Mouse (Mus musculus) hindbrain, embryonic 15.5 days (tissue): ENCODE data around the gene Adnp. TPM values are rescaled to one million over a fixed set of nuclear protein-coding genes. Genes with fewer than 3 reads are reported as not detected.
A peak's percentile ranks its signal among the peaks of the same experiment; 100 is the strongest.
"Not testable (repeated sequence)": the region's sequence is repeated elsewhere in the genome, so short reads cannot be mapped to it uniquely, and the experiment has no call there.

Source experiments
- ATAC-seq: fragments of 200-750 bp; cut with Nextera tagmentation; 2 replicates; pipeline ENCODE4 v1.8.0; 2017; ENCODE audit warnings: low read depth, moderate number of reproducible peaks, moderate TSS enrichment; ENCODE audit not compliant: low FRiP score
- H3K27ac ChIP-seq: fragments of 300-500 bp; sonication (generic); replicated peaks from 2 replicates; pipeline ENCODE4 v1.5.1; 2015; ENCODE audit warnings: mild to moderate bottlenecking, inconsistent platforms
- H3K27me3 ChIP-seq: fragments of 300-500 bp; sonication (generic); 2 replicates; pipeline ENCODE4 v1.6.1; 2015; ENCODE audit warnings: control low read depth, inconsistent platforms
- H3K36me3 ChIP-seq: fragments of 300-500 bp; sonication (generic); 2 replicates; pipeline ENCODE4 v1.6.1; 2015; ENCODE audit warnings: control low read depth, inconsistent platforms
- H3K4me1 ChIP-seq: fragments of 300-500 bp; sonication (generic); replicated peaks from 2 replicates; pipeline ENCODE4 v1.6.1; 2015; ENCODE audit warnings: control low read depth, inconsistent platforms
- H3K4me2 ChIP-seq: fragments of 300-500 bp; sonication (generic); 2 replicates; pipeline ENCODE4 v1.6.1; 2015; ENCODE audit warnings: moderate library complexity, mild to moderate bottlenecking, inconsistent platforms
- H3K4me3 ChIP-seq: fragments of 300-500 bp; sonication (generic); 2 replicates; pipeline ENCODE4 v1.5.1; 2015; ENCODE audit warnings: mild to moderate bottlenecking, inconsistent platforms
- H3K9ac ChIP-seq: fragments of 300-500 bp; sonication (generic); 2 replicates; pipeline ENCODE4 v1.6.1; 2015; ENCODE audit warnings: inconsistent platforms
- H3K9me3 ChIP-seq: fragments of 300-500 bp; sonication (generic); 2 replicates; pipeline ENCODE4 v1.6.1; 2016; ENCODE audit warnings: control low read depth, inconsistent platforms
- WGBS: fragments of 180-500 bp; shearing (Covaris S2); methylation state at CpG from one replicate; pipeline ENCODE4 v1.1.7; 2015; 5-methylcytosine and 5-hydroxymethylcytosine counted together
- polyA plus RNA-seq: library from polyadenylated mRNA; unstranded; fragments of >200 nt; fragmentation: Nextera tagmentation; extraction: Ambion mirVana; gene quantifications from 2 replicates; pipeline ENCODE4 v1.2.1, GENCODE M21; 2015

Gene Adnp
- polyA plus RNA-seq, 1 experiment from 2014 or later, result 15.3 TPM

DNA sequence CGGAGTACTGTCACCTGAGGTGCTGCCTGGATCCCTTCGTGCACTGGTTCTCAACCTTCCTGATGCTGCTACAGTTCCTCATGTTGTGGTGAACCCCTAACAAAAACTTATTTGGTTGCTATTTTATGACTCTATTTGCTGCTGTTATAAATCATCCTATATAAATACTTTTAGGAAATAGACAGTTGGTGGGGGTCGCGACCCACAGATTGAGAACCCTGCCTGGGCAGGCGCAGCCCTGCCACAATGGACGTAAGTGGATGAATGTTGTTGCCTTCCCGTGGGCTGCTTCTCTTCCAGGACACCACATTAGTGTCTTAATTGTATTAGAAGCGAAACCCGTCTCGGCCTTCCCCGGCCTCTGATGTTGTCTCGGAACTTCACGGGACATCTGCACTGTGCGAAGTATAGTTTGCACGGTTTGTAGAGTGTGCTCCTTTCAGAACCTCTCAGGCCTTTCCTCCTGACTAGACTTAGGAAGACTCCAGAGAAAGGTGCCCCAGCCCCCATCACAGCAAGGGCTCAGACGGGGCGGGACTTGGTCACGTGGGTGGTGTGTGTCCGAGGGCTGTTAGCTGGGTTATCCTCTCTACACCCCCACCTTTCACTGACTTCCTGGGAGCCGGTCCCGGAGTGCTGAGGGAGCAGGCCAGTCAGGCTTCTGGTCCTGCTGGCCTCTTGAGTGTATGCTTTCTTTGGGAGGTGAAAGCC lies 40.0 kb downstream of the Adnp start:
- WGBS, result 52% methylated on average over 21 of the region's 21 CpGs
- no peak for ATAC-seq
- Histone ChIP-seq H3K4me3 (no peak overlapping the region), H3K4me2 (no peak overlapping the region), H3K9ac (no peak overlapping the region), H3K9me3 (no peaks in the 10 kb centered on the region), H3K36me3 (no peaks in the 10 kb centered on the region), H3K27ac (no peak overlapping the region), H3K27me3 (no peaks in the 10 kb centered on the region), H3K4me1 (peaks cover 17% of the 10 kb centered on the region)

DNA sequence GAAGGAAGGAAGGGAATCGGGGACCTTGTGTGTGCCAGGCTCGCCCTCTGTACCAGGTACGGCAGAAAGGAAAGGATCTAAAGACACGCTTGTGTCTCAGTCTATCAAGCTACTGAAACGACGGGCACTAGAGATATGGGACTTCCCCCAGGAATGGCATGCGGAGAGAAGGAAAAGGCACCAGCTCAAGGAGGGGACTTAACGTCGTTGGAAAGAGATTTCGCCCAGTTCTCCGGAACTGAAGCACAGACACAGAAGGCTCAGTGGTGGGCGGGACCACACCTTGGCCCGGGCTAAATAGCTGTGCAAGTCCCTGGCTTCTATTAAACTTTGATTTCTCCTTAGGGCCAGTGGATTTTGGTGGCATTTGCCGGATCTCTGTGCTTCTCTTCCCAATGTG lies 44.9 kb downstream of the Adnp start:
- Histone ChIP-seq H3K36me3 (no peaks in the 10 kb centered on the region), H3K27ac (no peak overlapping the region), H3K4me3 (no peak overlapping the region), H3K4me2 (peak overlapping the region; percentile 40), H3K9me3 (no peaks in the 10 kb centered on the region), H3K9ac (no peak overlapping the region), H3K27me3 (no peaks in the 10 kb centered on the region), H3K4me1 (peaks cover 12% of the 10 kb centered on the region)
- WGBS, result 14% methylated on average over 14 of the region's 14 CpGs
- no peak for ATAC-seq

DNA sequence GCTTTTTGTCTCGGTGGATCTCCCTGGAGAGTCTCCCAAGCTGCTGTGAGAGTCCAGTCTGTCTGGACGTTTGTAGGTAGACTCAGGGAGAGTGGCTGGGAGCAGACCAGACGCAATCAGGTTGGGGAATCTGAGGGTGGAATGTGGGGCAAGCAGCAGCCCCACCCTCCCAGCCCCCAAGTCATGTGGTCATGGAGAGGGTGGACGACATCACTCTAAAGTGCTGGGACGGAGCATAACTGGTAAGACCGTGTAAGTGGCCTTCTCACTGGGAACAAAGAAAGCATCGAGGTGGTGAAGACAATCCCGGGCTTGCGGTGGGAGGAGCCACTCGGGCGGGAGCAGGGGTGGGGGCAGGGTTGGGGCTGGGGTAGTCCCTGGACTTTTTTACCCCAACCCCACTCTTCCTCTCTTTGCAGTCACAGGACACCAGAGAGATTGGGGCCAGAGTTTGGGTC lies 45.4 kb downstream of the Adnp start:
- Histone ChIP-seq H3K36me3 (no peaks in the 10 kb centered on the region), H3K9me3 (no peaks in the 10 kb centered on the region), H3K27ac (no peak overlapping the region), H3K27me3 (no peaks in the 10 kb centered on the region), H3K4me3 (no peak overlapping the region), H3K4me2 (peak overlapping the region; percentile 40), H3K4me1 (peaks cover 12% of the 10 kb centered on the region), H3K9ac (no peak overlapping the region)
- ATAC-seq, result 0 out of 2 replicates have a peak, but pooled peaks have one; percentile 17
- WGBS, result 4% methylated on average over 11 of the region's 11 CpGs

DNA sequence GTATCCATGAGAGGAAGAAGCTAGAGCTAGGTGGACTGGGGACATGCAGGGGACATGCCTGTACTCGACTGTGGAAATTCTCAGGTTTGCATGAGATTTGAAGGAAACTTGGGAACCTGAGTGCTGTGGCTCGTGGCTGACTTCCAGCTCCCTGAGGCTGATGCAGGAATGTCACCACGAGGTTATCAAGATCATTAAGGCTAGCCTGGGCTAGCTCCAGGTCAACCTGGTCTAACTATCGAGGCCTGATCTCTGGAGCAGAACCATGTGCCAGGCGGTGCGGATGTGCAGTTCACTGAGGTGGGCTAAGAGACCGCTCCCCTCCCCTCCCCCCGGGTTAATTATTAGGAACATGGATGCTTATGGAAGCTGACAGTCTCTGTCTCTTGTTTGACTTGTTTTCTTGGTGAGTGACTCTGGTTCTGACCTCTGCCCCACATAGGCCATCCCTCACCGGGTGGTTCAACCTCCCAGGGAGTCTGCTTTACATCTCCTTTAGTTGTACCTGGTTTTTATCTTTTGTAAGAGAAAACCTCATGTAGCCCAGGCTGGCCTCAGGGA lies 46.5 kb downstream of the Adnp start:
- H3K27me3 ChIP-seq, result no peaks in the 10 kb centered on the region
- 80% methylated on average over 9 of the region's 9 CpGs for WGBS
- no peak overlapping the region for H3K27ac ChIP-seq
- H3K4me3 ChIP-seq, result no peak overlapping the region
- no peak for ATAC-seq
- H3K9ac ChIP-seq, result no peak overlapping the region
- no peaks in the 10 kb centered on the region for H3K9me3 ChIP-seq
- no peak overlapping the region for H3K4me2 ChIP-seq
- H3K36me3 ChIP-seq, result no peaks in the 10 kb centered on the region
- H3K4me1 ChIP-seq, result peaks cover 12% of the 10 kb centered on the region

DNA sequence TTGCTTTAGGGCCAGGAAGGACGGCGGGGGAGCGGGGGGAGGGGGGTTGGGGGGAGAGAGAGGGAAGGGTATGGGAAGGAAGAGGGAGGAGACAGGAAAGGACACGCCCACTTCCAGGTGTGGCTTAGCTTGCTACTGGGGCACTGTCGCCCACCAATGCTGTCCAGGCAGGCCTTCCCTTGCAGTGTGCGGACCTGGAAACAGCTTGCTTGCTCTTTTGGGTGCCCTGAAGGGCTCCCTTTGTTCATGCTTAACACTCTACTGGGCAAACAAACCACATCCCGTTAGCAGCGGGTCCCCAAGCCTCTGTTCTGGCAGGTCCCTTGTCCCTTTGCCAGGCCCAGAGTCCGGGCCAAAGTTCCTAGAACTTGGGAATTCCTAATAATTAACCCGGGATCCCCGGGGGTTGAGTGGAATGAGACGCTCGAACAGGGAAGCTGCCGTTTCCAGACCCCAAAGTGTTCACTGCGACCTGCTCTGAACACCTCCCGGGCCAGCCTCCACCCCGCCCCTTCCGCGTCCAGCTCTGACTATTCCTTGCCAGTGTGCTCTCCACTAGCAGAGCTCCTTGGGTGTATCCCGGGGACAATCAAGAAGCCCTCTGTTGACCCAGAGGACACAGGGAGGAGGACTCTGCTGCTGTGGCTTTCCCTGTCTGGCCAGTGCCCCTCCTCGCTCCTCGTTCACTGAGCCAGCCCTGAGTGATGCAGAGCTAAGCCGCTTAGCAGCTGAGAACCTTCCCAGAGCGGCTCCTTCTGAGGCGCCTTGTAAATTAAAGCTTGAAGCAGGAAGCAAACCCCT lies 47.8 kb downstream of the Adnp start:
- no peaks in the 10 kb centered on the region for H3K36me3 ChIP-seq
- H3K9ac ChIP-seq, result no peak overlapping the region
- no peaks in the 10 kb centered on the region for H3K9me3 ChIP-seq
- WGBS, result 6% methylated on average over 23 of the region's 25 CpGs
- peak overlapping the region; percentile 45 for H3K4me2 ChIP-seq
- no peaks in the 10 kb centered on the region for H3K27me3 ChIP-seq
- no peak overlapping the region for H3K27ac ChIP-seq
- H3K4me3 ChIP-seq, result no peak overlapping the region
- ATAC-seq, result no peak; the same call in 1 of the 2 replicates
- H3K4me1 ChIP-seq, result peaks cover 18% of the 10 kb centered on the region

DNA sequence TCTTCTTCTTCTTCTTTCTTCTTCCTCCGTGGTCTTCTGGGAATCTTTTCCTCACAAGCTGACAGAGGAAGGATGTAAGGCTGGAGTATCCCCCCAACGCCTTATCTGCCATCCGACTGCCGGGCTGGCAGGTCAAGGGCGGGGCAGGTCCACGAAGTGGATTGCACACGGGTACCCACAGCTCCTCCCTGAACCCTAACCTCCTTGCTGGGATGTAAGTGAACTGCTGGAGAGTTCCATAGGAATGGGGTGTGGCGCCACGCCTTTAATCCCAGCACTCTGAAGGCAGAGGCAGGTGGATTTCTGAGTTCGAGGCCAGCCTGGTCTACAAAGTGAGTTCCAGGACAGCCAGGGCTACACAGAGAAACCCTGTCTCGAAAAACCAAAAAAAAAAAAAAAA lies 48.9 kb downstream of the Adnp start:
- not testable (repeated sequence) for H3K9ac ChIP-seq, ATAC-seq, H3K4me2 ChIP-seq, H3K4me3 ChIP-seq, H3K9me3 ChIP-seq, H3K27ac ChIP-seq, H3K27me3 ChIP-seq, H3K36me3 ChIP-seq
- H3K4me1 ChIP-seq, result peaks cover 18% of the 10 kb centered on the region
- 64% methylated on average over 10 of the region's 11 CpGs for WGBS

DNA sequence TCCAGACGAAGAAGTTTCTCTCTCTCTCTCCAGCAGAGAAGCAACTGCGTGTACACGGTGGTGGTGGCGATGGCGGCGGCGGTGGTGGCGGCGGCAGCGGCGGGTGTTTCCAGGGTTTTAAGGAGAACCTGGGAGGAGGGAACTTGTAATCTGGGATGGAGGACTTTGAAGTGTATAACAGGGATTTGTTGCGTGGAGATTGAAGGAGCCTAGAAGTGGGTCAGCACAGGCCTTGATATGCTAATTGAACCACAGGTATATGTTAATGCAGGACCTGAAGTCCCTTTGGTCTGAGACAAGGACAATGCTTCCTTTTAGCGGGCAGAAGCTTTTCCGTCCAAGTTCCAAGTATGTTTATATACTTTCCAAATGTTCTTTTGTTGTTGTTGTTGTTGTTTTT lies 50.6 kb downstream of the Adnp start:
- H3K4me1 ChIP-seq, result peaks cover 14% of the 10 kb centered on the region
- 31% methylated on average over 14 of the region's 14 CpGs for WGBS
- H3K4me3 ChIP-seq, result no peak overlapping the region
- no peak overlapping the region for H3K4me2 ChIP-seq
- no peaks in the 10 kb centered on the region for H3K9me3 ChIP-seq
- H3K27ac ChIP-seq, result no peak overlapping the region
- no peaks in the 10 kb centered on the region for H3K36me3 ChIP-seq
- H3K9ac ChIP-seq, result no peak overlapping the region
- no peak for ATAC-seq
- H3K27me3 ChIP-seq, result no peaks in the 10 kb centered on the region

DNA sequence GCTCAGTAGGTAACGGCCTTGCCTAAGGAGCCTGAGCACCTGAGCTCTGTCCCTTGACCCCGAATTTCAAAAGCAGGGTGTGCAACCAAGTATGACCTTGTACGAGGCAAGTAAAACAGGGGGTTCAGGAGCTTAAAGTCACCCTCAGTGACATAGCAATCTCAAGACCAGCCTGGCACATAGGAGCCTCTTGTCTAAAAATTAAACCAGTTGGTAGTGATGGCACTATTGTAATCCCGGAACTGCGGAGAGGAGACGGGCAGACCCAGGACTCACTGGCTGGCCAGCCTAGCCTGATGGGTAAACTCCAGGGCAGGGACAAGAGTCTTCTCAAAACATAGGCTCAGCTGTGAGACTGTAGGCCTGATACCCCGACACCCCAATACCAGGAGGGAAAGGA lies 51.2 kb downstream of the Adnp start:
- Histone ChIP-seq H3K4me2 (no peak overlapping the region), H3K27me3 (no peaks in the 10 kb centered on the region), H3K4me3 (no peak overlapping the region), H3K27ac (no peak overlapping the region), H3K9ac (no peak overlapping the region), H3K36me3 (no peaks in the 10 kb centered on the region), H3K4me1 (peaks cover 14% of the 10 kb centered on the region), H3K9me3 (no peaks in the 10 kb centered on the region)
- ATAC-seq, result no peak
- WGBS, result 84% methylated on average over 7 of the region's 7 CpGs

DNA sequence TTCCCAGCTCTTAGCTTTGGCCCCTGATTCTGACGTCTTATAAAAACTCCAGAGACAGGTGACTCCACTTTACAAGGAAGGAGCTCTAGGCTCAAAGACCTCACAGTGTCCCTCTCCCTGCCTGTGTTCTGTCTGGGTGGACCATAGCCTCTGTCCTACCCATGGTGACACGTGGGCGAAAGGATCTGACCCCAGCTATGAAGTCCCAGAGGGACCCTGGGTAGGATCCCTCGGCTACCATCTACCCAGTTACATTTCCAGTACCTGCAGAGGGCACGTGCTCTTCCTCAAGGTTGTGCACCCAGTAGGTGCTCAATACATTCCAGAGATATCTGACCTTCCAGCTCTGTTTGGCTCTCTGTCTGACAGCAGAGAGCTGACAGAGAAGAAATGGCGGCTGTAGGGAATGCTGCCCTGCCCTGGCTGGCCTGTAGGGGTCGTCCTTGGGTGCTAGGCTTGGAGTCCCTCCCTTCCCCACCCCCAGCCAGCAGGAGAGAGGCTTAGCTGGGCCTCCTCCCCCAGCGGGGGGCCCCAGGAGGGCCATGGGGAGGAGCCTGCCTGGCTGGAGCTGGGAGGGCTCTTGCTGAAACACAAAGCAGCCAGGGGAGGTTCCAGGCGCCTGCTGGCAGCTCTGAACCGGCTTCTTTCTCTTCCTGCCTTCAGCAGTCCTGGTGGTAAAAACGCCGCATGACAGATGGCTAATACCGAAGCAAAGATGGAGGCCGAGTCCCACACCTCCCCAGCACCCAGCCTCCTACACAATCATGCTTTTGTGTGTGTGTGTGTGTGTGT lies 52.6 kb downstream of the Adnp start:
- Histone ChIP-seq H3K9ac (no peak overlapping the region), H3K4me1 (peaks cover 11% of the 10 kb centered on the region), H3K36me3 (no peaks in the 10 kb centered on the region), H3K4me3 (no peak overlapping the region), H3K27ac (peak overlapping the region; percentile 20), H3K27me3 (no peaks in the 10 kb centered on the region), H3K4me2 (peak overlapping the region; percentile 22), H3K9me3 (no peaks in the 10 kb centered on the region)
- peak; percentile 80 for ATAC-seq
- 24% methylated on average over 14 of the region's 14 CpGs for WGBS

DNA sequence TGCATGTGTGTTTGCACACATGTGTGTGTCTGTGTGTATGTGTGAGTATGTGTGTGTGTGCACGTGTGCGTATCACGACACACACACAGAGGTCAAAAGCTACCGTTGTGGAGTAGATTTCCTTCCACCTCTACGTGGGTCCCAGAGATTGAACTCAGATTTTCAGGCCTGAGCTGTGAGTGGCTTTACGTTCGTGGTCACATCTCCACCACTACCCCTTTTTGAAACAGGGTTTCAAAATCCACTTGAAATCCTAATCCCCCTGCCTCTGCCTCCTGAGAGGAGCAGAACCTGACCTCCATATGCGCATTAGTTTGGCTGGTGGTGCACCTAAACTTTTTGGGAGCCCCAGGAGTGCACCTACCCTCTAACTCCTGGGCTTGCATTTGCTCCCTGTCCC lies 57.7 kb downstream of the Adnp start:
- no peak for ATAC-seq
- no peak overlapping the region for H3K4me3 ChIP-seq

DNA sequence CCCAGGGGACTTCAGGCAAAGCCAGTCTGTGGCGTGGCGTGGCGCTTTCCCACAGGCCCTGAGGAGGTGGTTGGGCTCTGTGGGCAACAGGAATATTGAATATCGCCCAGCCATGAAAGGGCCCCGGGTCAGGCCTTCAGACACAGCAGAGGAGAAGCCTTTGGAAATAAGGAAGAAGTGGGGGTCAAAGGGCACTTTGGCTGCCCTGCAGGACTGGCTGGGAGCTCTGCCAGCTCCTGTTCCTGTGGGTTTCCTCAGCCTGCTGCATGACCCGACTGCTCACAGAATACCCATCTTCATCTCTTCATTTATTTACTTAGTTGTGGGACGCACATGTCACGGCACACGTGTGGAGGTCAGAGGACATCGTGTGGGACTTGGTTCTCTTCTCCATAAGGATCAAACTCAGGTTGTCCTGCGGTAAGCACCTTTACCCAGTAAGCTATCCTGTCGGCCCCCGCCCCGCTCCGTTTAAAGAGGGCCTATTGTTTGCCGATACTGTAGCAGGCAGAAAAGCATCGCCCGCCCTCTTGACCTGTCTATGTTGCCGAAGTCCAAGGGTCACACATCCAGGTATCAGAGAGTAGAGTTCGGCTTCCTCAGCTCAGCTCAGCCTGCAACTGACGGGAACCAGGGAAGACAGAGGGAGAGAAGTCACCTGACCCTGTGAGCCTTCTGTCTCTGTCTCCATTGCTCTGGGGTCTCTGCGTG lies 59.0 kb downstream of the Adnp start:
- no peak overlapping the region for H3K27ac ChIP-seq
- ATAC-seq, result no peak
- no peaks in the 10 kb centered on the region for H3K27me3 ChIP-seq
- WGBS, result 67% methylated on average over 22 of the region's 22 CpGs
- H3K9me3 ChIP-seq, result no peaks in the 10 kb centered on the region
- H3K4me3 ChIP-seq, result no peak overlapping the region
- H3K9ac ChIP-seq, result no peak overlapping the region
- H3K36me3 ChIP-seq, result no peaks in the 10 kb centered on the region
- no peak overlapping the region for H3K4me2 ChIP-seq
- peaks cover 7% of the 10 kb centered on the region; the same call in 1 of the 2 replicates for H3K4me1 ChIP-seq

More for the DNA sequence above, 57.7 kb downstream of the Adnp start:
- no peak overlapping the region for H3K4me2 ChIP-seq
- H3K4me1 ChIP-seq, result peaks cover under 1% of the 10 kb centered on the region
- H3K9ac ChIP-seq, result no peak overlapping the region
- no peaks in the 10 kb centered on the region for H3K9me3 ChIP-seq
- no peaks in the 10 kb centered on the region for H3K27me3 ChIP-seq
- no peak overlapping the region for H3K27ac ChIP-seq
- H3K36me3 ChIP-seq, result no peaks in the 10 kb centered on the region
- WGBS, result 91% methylated on average over 8 of the region's 8 CpGs
